Mouse (Mus musculus) splenic B cell, adult 2 months (primary cell): ENCODE measurements around the gene Exosc2.

Experiments
- DNase-seq: peaks from one replicate; pipeline ENCODE4 v3.0.0-alpha.2; 2011; ENCODE audit warnings: low read depth, low spot score
- H3K27me3 ChIP-seq: 2 replicates; pipeline ENCODE4 v1.6.1; 2012; ENCODE audit warnings: mild to moderate bottlenecking, low read length, moderate library complexity, mixed read lengths; ENCODE audit not compliant: control insufficient read depth, poor library complexity, insufficient read depth, severe bottlenecking
- H3K36me3 ChIP-seq: 2 replicates; pipeline ENCODE4 v1.6.1; 2012; ENCODE audit warnings: mild to moderate bottlenecking, low read length, moderate library complexity, mixed read lengths; ENCODE audit not compliant: control insufficient read depth, poor library complexity, insufficient read depth, severe bottlenecking

Exosc2 gene

DNA sequence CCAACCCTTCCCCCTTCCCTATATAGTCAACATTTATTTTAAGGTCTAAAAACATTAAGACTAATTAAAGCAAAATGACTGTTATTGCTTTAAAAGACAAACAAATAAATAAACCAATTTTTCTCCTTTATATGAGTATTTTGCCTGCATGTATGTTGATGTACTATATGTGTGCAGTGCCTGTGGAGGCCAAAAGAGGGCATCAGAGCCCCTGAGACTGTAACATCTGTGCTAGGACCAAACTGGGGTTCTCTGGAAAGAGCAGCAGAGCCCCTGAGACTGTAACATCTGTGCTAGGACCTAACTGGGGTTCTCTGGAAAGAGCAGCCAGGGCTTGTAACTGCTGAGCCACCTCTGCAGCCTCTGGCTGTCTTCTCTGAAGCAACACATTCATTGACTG is 27.7 kb downstream of the Exosc2 start:
- Histone ChIP-seq H3K36me3 (peaks cover 3% of the 10 kb centered on the region), H3K27me3 (no peaks in the 10 kb centered on the region)
- no peak for DNase-seq

DNA sequence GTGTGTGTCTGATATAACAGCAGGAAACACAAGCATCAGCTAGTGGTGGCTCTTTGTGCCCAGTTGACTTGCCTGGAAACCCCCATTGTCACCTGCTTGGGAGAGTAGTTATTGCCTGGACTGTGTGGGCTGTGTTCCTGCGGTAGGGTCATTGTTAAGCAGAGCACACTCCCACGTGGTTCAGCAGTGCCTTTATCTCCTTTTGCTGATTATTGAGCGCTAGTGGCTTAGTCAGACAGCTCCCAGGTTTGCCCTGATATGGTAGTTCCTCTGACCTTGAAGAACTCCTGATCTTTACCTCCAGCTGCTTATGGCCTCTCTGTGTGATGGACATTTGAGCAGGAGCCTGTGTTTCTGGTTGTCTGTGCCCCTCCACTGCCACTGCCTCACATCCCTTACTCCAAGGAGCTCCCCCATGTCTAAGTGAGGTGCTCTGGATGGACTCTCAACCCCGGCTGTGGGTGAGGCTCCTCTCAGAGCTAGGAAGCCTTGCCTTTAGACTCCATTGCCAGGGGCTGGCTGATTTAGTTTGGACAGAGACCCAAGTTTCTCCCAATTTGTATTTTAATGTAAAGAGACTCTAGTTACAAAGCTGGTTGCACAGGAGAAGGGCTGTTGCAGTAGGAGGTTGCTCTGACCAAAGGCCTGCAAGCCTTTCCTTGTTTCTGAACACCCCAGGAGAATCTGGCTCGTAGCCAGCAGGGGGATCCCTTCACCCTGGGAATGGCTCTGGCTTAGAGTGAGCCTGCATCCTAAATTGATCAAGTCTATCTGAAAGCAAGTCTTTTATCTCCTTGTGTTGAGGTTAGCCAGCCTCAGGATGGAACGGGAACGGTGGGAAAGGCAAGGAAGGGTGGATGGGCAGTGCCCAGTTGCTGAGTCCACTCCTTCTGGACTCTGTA is 30.3 kb downstream of the Exosc2 start:
- H3K27me3 ChIP-seq, result no peaks in the 10 kb centered on the region
- H3K36me3 ChIP-seq, result peaks cover 3% of the 10 kb centered on the region
- DNase-seq, result no peak

DNA sequence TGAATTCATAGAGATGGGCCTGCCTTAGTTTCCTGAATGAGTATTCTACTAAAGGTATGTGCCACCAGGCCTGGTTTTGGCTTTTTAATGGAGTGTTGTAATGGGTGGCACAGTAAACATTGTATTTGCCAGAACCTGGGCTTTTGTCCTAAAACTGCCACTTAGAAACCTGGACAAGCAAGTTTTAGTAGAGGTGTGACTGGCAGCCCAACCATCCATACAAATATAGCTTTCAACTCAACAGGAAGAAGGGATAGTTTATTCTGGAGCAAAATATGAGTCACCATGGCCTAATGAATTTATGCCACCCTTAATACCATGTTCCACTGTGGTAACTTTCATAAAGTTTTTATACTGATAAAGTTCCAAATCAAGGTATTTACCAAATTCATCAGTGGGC is 32.7 kb downstream of the Exosc2 start:
- DNase-seq, result no peak
- Histone ChIP-seq H3K27me3 (no peaks in the 10 kb centered on the region), H3K36me3 (no peaks in the 10 kb centered on the region; the same call in 1 of the 2 replicates)

DNA sequence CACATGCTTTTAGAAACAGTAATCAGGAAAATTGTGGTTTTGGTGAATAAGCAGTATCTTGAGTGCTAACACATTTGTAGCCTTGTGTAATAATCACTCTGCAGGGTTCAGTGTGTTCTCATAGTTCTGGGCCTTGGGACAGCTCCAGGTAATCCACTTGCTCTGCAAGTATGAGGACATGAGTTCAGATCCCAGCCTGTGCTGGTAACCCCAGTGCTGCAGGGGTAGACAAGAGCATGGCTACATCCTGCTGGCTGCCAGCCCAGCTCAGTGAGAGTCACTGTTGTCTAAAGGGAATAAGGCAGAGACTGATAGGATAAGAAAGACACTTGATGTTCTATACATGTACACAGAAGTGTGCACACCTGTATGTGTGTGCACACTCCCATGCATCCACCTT is 35.4 kb downstream of the Exosc2 start:
- DNase-seq, result no peak
- peaks cover 1% of the 10 kb centered on the region; the same call in 1 of the 2 replicates for H3K36me3 ChIP-seq
- no peaks in the 10 kb centered on the region for H3K27me3 ChIP-seq

- no peak for DNase-seq
- Histone ChIP-seq H3K27me3 (no peaks in the 10 kb centered on the region), H3K36me3 (peaks cover 1% of the 10 kb centered on the region; the same call in 1 of the 2 replicates)
Measured at GRCm38 (mm10) chr2:31706531-31706930, 36.0 kb downstream of the Exosc2 start.

GRCm38 (mm10) chr2:31712716-31713115 is 42.2 kb downstream of the Exosc2 start:
- no peaks in the 10 kb centered on the region for H3K27me3 ChIP-seq
- peaks cover 4% of the 10 kb centered on the region; the same call in 1 of the 2 replicates for H3K36me3 ChIP-seq
- no peak for DNase-seq

DNA sequence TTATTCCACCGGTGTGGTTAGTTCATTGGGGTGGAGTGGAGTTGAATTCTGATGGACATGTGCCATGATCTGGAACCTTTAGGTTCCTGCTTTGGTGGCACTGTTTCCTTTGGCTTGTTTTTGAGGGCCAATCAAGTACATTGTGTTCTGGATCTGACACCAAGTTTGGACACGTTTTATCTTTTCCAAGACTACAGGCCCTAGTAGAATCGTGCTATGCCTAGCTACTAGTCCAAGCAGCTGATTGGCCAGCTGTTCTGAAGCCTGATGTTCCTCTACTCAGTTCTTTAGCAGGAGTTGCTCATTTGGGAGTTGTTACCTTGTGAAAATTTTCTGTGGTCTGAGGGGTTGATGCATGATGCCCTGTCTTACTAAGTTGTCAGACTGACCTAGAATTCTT is 43.3 kb downstream of the Exosc2 start:
- no peaks in the 10 kb centered on the region for H3K27me3 ChIP-seq
- DNase-seq, result no peak
- H3K36me3 ChIP-seq, result peaks cover 4% of the 10 kb centered on the region; the same call in 1 of the 2 replicates

GRCm38 (mm10) chr2:31714780-31715179 is 44.3 kb downstream of the Exosc2 start:
- Histone ChIP-seq H3K36me3 (peaks cover 4% of the 10 kb centered on the region; the same call in 1 of the 2 replicates), H3K27me3 (no peaks in the 10 kb centered on the region)
- no peak for DNase-seq

DNA sequence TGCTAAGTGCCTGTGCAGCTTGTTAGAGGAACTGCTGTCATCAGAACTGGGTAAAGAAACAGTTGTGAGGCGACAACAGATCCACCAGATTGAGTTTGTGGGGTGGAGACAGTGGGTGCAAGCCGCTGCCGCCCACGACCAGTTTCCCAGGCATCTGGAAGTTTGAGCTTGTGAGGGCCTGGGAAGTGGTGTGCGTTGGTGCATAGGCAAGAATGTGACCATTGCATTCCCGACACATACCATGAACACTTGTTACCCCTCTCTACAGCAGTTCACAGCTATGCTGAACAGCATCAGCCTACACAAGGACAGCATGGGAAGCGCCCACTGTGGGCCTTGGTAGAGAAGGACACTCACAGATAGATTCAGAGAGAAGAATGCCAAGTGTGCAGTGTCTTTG is 45.5 kb downstream of the Exosc2 start:
- Histone ChIP-seq H3K27me3 (no peaks in the 10 kb centered on the region), H3K36me3 (peaks cover 2% of the 10 kb centered on the region; the same call in 1 of the 2 replicates)
- no peak for DNase-seq

GRCm38 (mm10) chr2:31719202-31719880 is 48.8 kb downstream of the Exosc2 start:
- H3K36me3 ChIP-seq, result no peaks in the 10 kb centered on the region
- no peaks in the 10 kb centered on the region for H3K27me3 ChIP-seq
- no peak for DNase-seq

DNA sequence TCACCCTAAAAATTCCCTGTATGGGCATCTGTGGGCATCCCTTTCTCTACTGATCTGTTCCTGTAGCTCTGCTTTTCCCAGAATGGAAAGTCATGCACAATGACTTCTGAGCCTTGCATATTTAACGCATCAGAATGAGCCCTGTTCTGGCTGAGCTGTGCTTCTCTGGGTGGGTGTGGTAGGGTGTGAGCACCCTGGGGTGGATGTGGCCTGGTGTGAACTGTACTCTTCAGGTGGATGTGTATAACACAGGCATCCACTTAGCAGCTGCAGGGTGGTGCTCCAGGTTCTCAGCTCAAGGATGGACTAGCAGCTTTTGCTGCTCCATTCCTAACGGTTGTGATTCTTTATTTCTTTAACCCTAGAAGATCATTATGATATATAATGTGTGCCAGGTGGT is 49.4 kb downstream of the Exosc2 start:
- Histone ChIP-seq H3K36me3 (no peaks in the 10 kb centered on the region), H3K27me3 (no peaks in the 10 kb centered on the region)

GRCm38 (mm10) chr2:31720783-31721182 is 50.3 kb downstream of the Exosc2 start:
- peak; percentile 38 for DNase-seq

More for the DNA sequence above, 49.4 kb downstream of the Exosc2 start:
- no peak for DNase-seq

DNA sequence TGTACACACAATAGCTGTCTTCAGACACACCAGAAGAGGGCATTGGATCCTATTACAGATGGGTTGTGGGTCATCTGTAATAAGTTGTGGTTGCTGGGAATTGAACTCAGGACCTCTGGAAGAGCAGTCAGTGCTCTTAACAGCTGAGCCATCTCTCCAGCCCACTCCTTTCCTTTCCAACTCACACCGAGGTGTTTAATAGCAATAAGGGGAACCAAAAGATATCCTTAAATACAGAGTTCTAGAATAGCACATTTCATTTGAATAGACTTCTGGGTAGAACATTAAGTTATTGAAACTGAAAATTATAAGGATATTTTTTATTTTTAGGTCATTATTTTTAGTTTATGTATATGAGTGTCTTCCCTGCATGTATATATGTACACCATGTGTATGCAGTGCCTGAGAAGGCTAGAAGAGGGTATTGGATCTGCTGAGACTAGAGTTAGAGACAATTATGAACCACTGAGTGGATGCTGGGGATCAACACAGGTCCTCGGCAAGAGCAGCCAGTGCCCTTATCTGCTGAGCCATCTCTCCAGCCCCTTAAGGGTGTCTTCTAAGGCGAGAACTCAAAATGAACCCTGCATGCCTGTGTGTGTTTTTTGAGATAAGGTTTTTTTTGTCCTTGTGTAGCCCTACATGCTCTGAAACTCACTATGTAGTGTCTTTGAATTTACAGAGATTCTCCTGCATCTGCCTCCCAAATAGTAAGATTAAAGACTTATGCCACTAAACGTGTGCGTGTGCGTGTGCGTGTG is 54.4 kb downstream of the Exosc2 start:
- DNase-seq, result no peak
- H3K36me3 ChIP-seq, result no peaks in the 10 kb centered on the region
- H3K27me3 ChIP-seq, result no peaks in the 10 kb centered on the region

More at GRCm38 (mm10) chr2:31720783-31721182, 50.3 kb downstream of the Exosc2 start:
- Histone ChIP-seq H3K36me3 (no peaks in the 10 kb centered on the region), H3K27me3 (no peaks in the 10 kb centered on the region)

GRCm38 (mm10) chr2:31727576-31728277 is 57.2 kb downstream of the Exosc2 start:
- H3K36me3 ChIP-seq, result no peaks in the 10 kb centered on the region; the same call in 1 of the 2 replicates
- no peaks in the 10 kb centered on the region for H3K27me3 ChIP-seq
- DNase-seq, result no peak
